Mouse (Mus musculus) adrenal gland, postnatal 10 days (tissue): ENCODE measurements at regions not wholly inside any gene's neighbourhood (a gene's known extent, or its start where the extent isn't known, plus 50 kb on each side); places are given as distances from the start of the nearest gene placed in this dataset.
A peak's percentile ranks its signal among the peaks of the same experiment; 100 is the strongest.
"Not testable (repeated sequence)": the region's sequence is repeated elsewhere in the genome, so short reads cannot be mapped to it uniquely, and the experiment has no call there.

Experiments used
- DNase-seq: peaks from one replicate; pipeline ENCODE4 v3.0.0; 2021; ENCODE audit warnings: mixed read lengths

GRCm38 (mm10) chr4:23341240-23341639 is 853.1 kb upstream of the Pou3f2 start:
- no peak for DNase-seq

DNA sequence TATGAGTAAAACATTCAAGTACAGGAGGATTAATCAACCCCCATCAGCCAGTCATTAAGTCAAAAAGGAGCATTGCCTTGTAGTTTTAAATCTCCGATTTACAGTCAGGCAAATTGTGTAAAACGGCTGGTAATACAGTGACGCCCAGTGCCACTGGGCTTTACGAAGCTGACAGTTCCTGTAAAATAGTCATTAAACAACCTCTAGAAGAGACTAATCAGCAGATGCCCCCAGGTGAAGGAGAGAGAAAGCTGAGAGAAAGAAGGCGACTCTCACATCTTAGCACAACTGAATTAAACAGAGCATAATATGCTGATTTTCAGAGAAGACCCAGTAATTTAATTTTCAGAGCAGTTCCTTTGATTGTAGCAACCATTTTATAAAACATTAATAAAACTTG is 850.3 kb upstream of the Pou3f2 start:
- no peak for DNase-seq

GRCm38 (mm10) chr4:23300617-23301016 is 812.5 kb upstream of the Pou3f2 start:
- DNase-seq, result no peak

GRCm38 (mm10) chr4:23280087-23280486 is 791.9 kb upstream of the Pou3f2 start:
- DNase-seq, result peak; percentile 55

DNA sequence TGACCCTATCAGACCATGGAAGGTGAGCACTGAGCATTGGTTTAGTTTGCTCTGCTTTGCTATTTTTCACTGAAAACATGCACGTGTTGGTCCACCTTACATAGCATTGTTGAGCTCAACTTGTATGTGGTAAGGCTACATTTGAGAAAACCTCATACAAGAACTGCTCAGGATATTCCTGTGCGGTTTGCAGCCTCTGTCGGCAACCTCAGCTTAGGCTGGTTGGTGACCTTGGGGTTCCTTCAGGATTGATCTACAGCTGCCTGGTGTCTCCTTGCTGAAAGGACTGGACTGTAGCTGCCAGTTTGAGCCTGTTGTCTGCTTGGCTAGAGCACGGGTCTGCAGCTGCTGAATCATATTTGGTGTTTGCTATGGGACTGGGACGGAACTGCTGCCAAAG is 787.0 kb upstream of the Pou3f2 start:
- DNase-seq, result peak; percentile 4

GRCm38 (mm10) chr4:23271947-23272346 is 783.8 kb upstream of the Pou3f2 start:
- no peak for DNase-seq

DNA sequence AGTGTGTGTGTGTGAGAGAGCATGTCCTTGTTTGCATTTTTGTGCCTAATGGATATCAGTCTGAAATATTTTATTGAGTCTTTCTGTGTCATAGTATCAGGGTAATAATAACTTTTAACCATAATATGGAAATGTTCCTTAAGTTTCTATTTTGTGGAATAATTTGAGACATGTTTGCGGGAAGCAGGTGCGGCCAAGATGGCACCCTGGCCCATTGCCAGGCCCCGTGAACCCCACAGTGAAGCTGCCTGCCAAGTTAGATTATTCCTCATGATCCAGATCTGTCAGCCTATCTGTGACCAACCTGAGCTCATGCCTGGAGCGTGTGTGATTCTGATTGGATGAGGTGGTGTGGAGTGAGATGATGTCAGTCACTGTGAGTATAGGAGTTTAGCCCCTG is 772.2 kb upstream of the Pou3f2 start:
- DNase-seq, result no peak

DNA sequence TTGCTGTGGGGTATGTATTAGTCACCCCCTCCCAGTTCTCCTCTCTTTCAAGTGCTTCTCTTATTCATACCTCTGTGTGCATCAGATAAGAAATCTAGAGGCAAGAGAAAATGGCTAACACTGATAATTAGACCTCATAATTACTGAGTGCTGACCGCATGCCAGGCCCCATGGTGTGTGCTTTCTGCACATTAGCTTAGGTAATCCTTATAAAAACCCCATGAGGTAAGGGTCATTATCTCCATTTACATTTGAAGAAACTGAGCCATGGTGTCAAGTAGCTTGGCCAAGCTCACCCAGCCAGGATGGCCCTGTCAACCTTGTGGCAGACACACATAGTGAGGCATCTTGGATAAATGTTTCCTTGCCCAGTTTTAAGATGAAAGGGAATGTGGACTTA is 746.8 kb upstream of the Pou3f2 start:
- no peak for DNase-seq

DNA sequence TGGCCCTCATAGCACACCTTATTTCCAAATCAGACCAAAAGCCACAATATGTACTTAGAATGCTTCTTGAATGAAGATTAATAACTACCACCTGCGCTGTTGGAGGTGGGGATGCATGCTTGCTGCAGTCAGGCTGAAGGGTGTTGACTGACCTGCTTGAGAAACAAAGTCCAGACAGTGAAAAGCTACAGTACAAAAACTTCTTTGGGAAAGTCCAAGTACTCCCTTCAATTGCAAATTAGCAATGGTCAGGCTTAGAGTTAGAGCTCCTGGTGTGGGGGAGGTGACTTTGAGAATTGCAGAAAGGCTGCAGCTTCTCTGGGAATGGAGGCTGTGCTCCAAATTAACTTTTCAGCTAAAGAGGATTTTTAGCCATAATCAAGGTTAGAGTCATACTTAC is 706.6 kb upstream of the Pou3f2 start:
- DNase-seq, result not testable (repeated sequence)

- no peak for DNase-seq
Observed at GRCm38 (mm10) chr4:23193384-23194135, 705.4 kb upstream of the Pou3f2 start.

DNA sequence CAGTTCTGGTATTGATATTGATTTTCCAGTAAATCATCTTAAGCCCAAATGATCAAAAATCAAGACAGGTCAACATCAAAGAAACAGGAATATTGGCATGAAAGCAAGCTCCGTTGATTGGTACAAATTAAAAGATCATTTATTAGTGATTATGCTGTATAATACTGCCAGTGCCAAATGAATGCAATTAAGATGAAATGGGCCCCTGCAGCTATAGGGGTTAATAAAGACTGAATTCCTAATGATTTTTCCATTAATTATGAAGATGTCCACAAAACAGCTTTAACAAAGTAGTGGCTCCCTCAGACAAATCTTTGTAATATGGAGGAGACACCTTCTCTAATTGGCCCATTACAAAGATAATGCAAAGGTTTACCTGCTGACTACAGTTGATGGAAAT is 685.6 kb upstream of the Pou3f2 start:
- DNase-seq, result no peak

DNA sequence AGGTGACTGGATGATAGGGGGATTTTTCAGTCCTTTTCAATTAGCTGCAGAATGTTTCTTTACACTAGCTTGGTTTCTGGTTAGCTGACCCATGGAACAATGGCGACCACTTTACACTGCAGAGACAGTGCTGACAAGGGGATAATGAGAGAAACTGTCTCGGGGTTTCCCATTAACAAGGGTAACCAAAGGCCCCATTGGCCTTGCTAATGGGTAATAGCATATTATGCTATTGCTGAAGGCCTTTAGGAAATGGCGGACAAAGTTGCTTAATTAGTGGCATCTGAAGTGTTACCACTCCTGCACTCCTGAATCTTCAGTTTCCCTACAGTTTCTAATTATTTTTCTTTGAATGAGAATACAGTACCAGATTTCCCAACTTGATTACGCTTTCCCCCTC is 685.2 kb upstream of the Pou3f2 start:
- DNase-seq, result no peak

DNA sequence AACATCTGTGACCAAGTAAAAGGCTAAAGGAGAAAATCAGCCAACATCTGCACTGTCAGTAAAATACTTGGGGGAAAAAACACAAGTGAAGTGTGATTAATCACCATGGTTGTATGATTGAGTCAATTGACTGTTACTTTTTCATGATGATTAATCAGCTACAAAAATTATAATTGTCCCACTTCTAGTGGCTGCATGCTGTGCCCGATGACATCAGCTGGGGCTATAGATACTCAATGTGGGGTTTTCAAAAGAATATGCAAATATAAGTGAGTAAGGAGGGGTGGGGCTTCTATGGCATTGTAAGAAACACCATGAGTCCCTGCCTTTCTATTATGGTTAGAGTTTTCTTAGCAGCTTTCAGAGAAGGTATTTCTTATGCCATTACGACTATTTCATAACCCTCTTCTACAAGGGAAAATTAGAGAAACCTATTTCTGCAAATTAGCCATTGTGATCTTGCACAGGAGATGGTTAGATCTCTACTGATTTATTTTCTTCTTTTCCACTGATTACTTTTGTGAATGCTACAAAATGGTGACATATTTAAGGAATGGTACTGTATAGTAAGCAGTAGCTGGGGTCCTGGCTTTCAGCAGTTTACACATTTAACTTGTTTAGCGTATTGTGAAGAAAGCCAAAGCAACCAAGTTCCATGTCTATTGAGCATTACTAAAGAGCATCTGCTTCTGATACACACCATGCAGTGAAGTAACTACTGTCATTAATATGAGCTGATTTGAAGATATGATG is 660.1 kb upstream of the Pou3f2 start:
- DNase-seq, result no peak

- DNase-seq, result no peak
Observed at GRCm38 (mm10) chr4:23133386-23133785, 645.2 kb upstream of the Pou3f2 start.

GRCm38 (mm10) chr4:23101452-23101851 is 613.3 kb upstream of the Pou3f2 start:
- not testable (repeated sequence) for DNase-seq

- no peak for DNase-seq
Observed at GRCm38 (mm10) chr4:23079521-23079920, 591.4 kb upstream of the Pou3f2 start.

- no peak for DNase-seq
Observed at GRCm38 (mm10) chr4:23077603-23078002, 589.4 kb upstream of the Pou3f2 start.

DNA sequence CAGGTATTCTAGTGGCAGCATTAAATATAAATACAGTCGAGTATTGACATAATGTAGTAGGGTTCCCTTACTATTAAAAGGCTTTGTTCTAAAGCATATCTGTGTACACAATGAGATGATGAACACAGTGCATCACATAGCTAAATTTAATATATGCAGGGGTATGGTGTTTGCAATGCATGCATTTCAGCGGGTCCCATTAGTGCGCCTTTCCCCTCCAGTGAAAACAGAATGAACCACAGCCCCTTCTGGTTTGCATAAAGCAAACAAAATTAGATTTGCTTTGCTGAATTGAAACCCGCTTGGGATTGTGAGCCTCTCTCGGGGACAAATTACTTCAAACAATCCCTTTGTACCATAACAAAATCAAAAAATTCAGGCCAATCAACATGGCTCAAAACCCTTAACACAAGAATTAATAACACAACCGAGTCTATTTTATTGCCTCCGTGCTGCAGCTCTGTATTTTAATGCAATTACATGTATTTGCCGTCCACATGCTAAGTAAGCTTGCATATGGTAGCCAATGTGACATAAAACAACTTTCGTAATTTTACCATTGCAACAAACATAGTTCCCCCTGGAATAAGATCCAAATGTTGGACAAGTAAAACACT is 562.6 kb upstream of the Pou3f2 start:
- DNase-seq, result no peak

DNA sequence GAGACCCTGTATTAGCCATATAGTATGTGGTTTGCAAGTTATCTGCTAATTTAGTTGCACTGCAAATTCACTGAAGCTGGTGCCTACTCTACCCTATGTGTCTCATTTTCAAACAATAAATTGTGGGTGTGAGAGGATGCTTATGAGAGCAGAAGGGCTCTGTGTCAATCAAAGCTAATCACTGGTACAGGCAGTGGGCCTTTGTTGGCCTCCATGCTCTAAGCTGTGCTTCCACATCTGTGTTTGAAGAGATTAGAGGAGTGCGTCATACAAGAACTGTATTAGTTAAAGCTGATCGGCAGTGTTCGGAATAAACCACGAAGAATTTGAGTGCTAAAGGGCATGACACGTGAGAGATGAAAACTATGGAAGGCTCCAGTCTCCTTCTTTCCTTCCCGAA is 549.6 kb upstream of the Pou3f2 start:
- DNase-seq, result no peak

- no peak for DNase-seq
Observed at GRCm38 (mm10) chr4:23031271-23031670, 543.1 kb upstream of the Pou3f2 start.

DNA sequence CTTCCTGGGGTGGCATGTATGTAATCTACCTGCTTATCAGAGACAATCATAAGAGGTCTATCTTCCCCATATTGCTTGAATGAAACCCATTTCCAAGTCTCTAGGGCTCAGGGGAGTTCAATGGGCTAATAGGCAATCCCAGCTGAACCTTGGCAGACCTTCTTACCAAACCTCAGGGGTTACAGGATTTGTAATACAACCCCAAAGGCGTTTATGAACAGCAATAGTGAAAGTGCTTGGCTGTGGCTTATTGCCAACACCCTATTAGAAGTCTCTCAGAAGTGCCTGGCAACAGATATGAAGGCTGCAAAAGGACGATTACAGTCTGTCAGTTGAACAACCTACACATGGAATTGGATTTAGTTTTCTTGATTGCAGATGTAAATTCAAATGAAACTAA is 534.0 kb upstream of the Pou3f2 start:
- peak; percentile 29 for DNase-seq

- no peak for DNase-seq
Observed at GRCm38 (mm10) chr4:23010346-23010745, 522.2 kb upstream of the Pou3f2 start.

DNA sequence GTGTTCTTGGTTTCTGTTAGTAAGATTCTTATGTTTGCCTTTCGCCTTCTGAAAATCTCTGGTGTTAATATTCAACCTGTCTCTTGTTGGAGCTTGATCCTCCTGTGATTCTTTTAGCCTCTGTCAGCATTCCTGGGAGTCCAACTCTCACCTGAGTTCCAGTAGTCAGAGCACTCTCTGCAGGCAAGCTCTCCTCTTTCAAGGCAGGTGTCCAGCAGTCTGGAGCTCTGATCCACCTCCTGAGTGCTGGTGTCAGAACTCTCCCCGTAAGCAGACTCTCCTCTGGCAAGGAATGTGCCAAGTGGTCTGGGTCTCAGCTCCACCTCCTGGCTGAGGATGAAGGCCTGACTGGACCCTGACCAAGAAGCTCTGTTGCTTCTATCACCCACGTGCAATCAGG is 521.0 kb upstream of the Pou3f2 start:
- not testable (repeated sequence) for DNase-seq

DNA sequence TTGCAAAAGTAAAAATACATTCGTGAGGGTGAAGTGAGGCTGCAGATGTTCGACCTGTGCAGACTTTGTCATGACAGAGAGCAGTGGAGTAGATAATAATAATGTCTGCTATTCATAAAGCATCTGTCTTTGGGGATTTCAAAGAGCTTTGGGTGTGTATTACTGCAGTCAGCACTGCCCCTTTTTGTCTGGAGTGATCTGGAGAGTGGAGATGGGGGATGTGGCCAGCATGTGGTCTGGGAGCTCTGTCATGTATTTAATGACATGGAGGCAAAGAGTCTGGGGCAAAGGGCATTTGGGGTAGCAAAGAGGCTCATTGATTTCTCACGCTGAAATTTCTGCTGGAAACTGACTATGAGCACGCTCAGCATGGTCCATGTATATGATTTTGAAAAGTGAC is 510.8 kb upstream of the Pou3f2 start:
- DNase-seq, result no peak
